Mouse (Mus musculus) midbrain, embryonic 15.5 days (tissue): ENCODE data around the gene Jak3. TPM values are rescaled to one million over a fixed set of nuclear protein-coding genes. Genes with fewer than 3 reads are reported as not detected.
"Not testable (repeated sequence)": the region's sequence is repeated elsewhere in the genome, so short reads cannot be mapped to it uniquely, and the experiment has no call there.

Source experiments
- ATAC-seq: fragments of 200-750 bp; cut with Nextera tagmentation; replicated peaks from 2 replicates; pipeline ENCODE4 v1.8.0; 2017; ENCODE audit warnings: moderate TSS enrichment
- H3K27ac ChIP-seq: fragments of 300-500 bp; sonication (generic); 2 replicates; pipeline ENCODE4 v1.5.1; 2015; ENCODE audit warnings: mild to moderate bottlenecking, inconsistent platforms
- H3K27me3 ChIP-seq: fragments of 300-500 bp; sonication (generic); replicated peaks from 2 replicates; pipeline ENCODE4 v1.6.1; 2015; ENCODE audit warnings: inconsistent platforms
- H3K36me3 ChIP-seq: fragments of 300-500 bp; sonication (generic); replicated peaks from 2 replicates; pipeline ENCODE4 v1.6.1; 2015; ENCODE audit warnings: inconsistent platforms
- H3K4me1 ChIP-seq: fragments of 300-500 bp; sonication (generic); 2 replicates; pipeline ENCODE4 v1.6.1; 2015; ENCODE audit warnings: inconsistent platforms
- H3K4me2 ChIP-seq: fragments of 300-500 bp; sonication (generic); 2 replicates; pipeline ENCODE4 v1.6.1; 2015; ENCODE audit warnings: inconsistent platforms, mild to moderate bottlenecking, moderate library complexity
- H3K4me3 ChIP-seq: fragments of 300-500 bp; sonication (generic); 2 replicates; pipeline ENCODE4 v1.5.1; 2015; ENCODE audit warnings: mild to moderate bottlenecking, inconsistent platforms
- H3K9ac ChIP-seq: fragments of 300-500 bp; sonication (generic); 2 replicates; pipeline ENCODE4 v1.6.1; 2015; ENCODE audit warnings: mild to moderate bottlenecking, inconsistent platforms
- H3K9me3 ChIP-seq: fragments of 300-500 bp; sonication (generic); 2 replicates; pipeline ENCODE4 v1.6.1; 2016; ENCODE audit warnings: inconsistent platforms
- WGBS: fragments of 180-500 bp; shearing (Covaris S2); methylation state at CpG from one replicate; pipeline ENCODE4 v1.1.7; 2015; ENCODE audit warnings: mixed read lengths; 5-methylcytosine and 5-hydroxymethylcytosine counted together
- polyA plus RNA-seq: library from polyadenylated mRNA; unstranded; fragments of >200 nt; fragmentation: Nextera tagmentation; extraction: Ambion mirVana; gene quantifications from 2 replicates; pipeline ENCODE4 v1.2.1, GENCODE M21; 2015

Jak3 gene
- polyA plus RNA-seq, 1 experiment from 2014 or later, result 5.8 TPM

DNA sequence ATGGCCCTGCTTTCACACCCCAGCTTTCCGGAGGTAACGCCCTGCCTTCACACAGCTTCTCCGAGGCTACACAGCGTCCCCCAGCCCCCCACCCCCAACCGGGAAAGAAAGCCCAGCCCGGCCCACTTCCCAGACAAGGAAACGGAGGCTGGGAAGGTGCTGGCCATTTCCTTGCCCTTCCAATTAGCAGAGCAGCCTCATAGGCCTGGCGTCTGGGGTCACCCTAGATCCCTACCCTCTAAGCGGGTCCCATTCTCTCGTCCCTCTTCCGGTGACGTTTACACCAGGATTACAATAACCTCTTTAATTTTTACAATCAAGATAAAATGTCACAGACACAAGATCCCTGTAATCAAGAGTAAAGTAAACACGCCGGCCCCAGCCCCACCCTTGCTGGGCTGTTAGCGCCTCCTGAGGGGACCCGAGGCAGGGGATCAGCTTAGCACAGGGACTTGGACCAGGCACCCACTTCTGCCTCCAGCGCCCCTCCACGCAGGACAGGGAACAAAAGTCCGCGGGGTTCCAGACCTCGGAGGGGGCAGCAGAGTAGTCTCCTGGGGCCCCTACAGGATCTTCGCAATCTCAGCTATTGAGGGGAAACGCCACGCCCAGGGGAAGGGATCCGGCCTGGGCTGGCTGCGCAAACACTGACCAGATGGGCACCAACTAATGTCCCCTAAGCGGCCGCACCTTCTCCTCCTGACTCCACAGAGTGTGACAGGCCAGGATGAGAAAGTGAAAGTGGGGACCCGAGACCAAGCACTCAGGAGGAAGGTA is 24.6 kb downstream of the Jak3 start:
- H3K27me3 ChIP-seq, result peaks cover 56% of the 10 kb centered on the region
- H3K9me3 ChIP-seq, result no peaks in the 10 kb centered on the region
- no peak overlapping the region for H3K27ac ChIP-seq
- no peak for ATAC-seq
- H3K4me3 ChIP-seq, result no peak overlapping the region
- peak overlapping the region; percentile 14 for H3K4me2 ChIP-seq
- 9% methylated on average over 29 of the region's 29 CpGs for WGBS
- H3K9ac ChIP-seq, result no peak overlapping the region
- no peaks in the 10 kb centered on the region for H3K36me3 ChIP-seq
- H3K4me1 ChIP-seq, result 0 out of 2 replicates have a peak, but pooled peaks cover 2% of the 10 kb centered on the region

DNA sequence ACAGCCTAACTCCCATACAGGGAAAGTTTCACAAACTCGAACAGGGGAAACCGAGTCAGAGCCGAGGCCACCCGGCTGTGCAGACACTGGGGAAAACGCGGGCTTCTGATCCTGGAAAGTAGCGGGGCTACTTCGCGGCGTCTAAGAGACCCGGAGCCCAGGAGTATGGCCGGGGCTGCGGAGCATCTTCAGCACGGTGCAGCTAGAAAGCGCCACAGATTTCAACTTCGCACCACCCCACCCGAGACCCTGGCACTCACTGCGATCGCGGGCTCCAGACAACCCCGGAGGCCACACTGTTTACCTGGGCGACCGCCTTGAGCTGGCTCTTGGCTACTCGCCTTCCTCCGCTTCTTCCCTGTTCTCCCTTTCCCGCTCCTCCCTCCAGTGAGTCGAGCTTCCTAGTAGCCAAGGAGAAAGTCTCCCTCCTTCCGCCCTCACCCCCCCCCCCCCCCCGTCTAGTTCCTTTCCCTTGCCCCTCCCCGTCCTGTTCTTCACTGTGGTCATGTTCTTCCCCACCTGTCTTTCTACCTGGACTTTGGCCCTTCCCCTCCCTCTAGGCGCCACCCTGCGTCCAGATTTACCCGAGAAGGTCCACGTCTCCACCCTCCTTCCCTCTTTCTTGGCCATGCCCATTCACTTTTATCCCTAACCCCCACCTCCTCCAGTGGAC is 25.5 kb downstream of the Jak3 start, which contains the start of gene B3gnt3:
Gene B3gnt3, minus strand, starts transcription at position 376 of the 673 bp plus-strand sequence.
- 19% methylated on average over 31 of the region's 34 CpGs for WGBS
- no peak for ATAC-seq
- Histone ChIP-seq H3K27me3 (peaks cover 56% of the 10 kb centered on the region), H3K4me1 (0 out of 2 replicates have a peak, but pooled peaks cover 2% of the 10 kb centered on the region), H3K9ac (no peak within 1 kb of the TSS), H3K27ac (no peak within 1 kb of the TSS), H3K4me3 (no peak within 1 kb of the TSS), H3K9me3 (no peaks in the 10 kb centered on the region), H3K36me3 (no peaks in the 10 kb centered on the region), H3K4me2 (peak within 1 kb of the TSS; percentile 14)

DNA sequence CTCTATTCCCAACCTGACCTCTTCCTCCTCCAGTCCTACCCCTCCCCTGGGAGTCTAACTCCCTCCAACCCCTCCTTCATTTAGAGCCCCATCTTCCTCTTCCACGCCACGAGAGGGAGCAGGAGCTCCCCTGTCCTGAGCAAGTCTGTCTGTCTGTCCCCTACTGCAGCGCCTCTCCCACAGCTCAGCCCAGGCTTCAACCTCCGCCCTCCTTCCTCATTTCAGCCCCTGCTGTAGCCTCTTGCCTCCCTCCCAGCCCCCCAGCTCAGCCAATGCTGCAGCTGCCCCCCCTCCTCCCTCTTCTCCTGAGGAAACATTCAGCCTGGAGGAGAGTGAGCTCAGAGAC is 26.0 kb downstream of the Jak3 start:
- Histone ChIP-seq H3K27me3 (peaks cover 51% of the 10 kb centered on the region), H3K36me3 (no peaks in the 10 kb centered on the region), H3K4me1 (0 out of 2 replicates have a peak, but pooled peaks cover 2% of the 10 kb centered on the region), H3K27ac (no peak overlapping the region), H3K4me2 (no peak overlapping the region), H3K4me3 (no peak overlapping the region), H3K9me3 (no peaks in the 10 kb centered on the region), H3K9ac (no peak overlapping the region)
- 28% methylated on average over 4 of the region's 4 CpGs for WGBS
- no peak for ATAC-seq

DNA sequence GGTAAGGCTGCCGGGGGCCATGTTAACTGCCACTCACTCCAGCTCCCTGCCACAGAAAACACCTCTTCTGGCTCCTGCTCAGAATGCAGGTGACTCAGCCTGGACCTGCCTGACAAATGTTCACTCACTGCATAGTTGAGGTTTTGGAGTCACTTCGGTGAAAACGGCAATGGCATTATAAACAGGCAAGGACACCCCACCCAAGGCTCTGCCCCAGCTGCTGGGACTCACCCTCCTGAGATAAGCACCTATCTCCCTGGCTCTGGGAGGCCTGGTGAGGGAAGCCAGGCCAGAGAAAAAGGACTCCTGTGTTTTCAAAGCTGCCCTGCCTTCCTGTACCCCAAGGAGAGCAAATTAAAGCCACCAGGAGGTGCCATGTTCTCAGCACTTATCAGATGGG is 26.8 kb downstream of the Jak3 start:
- no peak for ATAC-seq
- no peak overlapping the region for H3K27ac ChIP-seq

DNA sequence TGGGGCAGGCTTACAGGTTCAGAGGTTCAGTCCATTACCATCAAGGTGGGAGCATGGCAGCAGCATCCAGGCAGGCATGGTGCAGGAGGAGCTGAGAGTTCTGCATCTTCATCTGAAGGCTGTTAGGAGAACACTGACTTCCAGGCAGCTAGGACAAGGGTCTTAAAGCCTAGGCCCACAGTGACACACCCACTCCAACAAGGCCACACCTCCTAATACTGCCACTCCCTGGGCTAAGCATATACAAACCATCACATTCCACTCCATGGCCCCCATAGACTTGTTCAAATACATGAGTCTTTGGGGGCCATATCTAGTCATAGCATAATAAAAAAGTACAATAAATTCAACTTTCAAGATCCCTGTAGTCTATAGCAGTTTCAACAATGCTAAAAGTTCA is 27.3 kb downstream of the Jak3 start:
- ATAC-seq, H3K4me1 ChIP-seq, H3K27ac ChIP-seq, H3K4me2 ChIP-seq, H3K4me3 ChIP-seq, H3K36me3 ChIP-seq, H3K9me3 ChIP-seq, H3K9ac ChIP-seq: not testable (repeated sequence)
- peaks cover 51% of the 10 kb centered on the region for H3K27me3 ChIP-seq

More for the DNA sequence above, 26.8 kb downstream of the Jak3 start:
- H3K36me3 ChIP-seq, result no peaks in the 10 kb centered on the region
- no peak overlapping the region for H3K4me3 ChIP-seq
- H3K9me3 ChIP-seq, result no peaks in the 10 kb centered on the region
- peaks cover 51% of the 10 kb centered on the region for H3K27me3 ChIP-seq
- no peak overlapping the region for H3K4me2 ChIP-seq
- H3K9ac ChIP-seq, result no peak overlapping the region
- 87% methylated on average over 3 of the region's 3 CpGs for WGBS
- H3K4me1 ChIP-seq, result 0 out of 2 replicates have a peak, but pooled peaks cover 2% of the 10 kb centered on the region

DNA sequence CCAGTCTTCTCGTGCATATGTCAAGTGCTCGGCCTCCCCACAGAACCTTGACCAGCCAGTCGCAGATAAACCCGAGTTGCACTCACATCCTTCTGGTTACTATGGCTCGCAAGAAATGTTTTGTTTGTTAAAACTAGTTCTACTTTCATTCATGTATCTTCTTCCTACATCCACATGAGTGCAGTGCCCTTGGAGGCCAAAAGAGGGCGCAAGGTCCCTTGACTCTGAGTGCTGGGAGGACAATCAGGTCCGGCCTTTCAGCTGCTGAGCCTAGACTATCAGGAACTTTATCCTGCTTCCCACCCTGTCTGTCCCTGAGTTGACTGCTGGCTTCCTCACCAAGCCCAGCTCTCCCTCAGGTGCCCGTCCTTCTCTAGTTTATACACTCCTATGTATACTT is 31.8 kb downstream of the Jak3 start:
- no peak overlapping the region for H3K4me3 ChIP-seq
- no peak overlapping the region for H3K27ac ChIP-seq
- peaks cover 6% of the 10 kb centered on the region for H3K4me1 ChIP-seq
- H3K4me2 ChIP-seq, result no peak overlapping the region
- no peaks in the 10 kb centered on the region for H3K9me3 ChIP-seq
- no peak overlapping the region for H3K9ac ChIP-seq
- peaks cover 12% of the 10 kb centered on the region for H3K27me3 ChIP-seq
- WGBS, result 33% methylated on average over 8 of the region's 8 CpGs
- ATAC-seq, result no peak
- H3K36me3 ChIP-seq, result peaks cover 4% of the 10 kb centered on the region; the same call in 1 of the 2 replicates

DNA sequence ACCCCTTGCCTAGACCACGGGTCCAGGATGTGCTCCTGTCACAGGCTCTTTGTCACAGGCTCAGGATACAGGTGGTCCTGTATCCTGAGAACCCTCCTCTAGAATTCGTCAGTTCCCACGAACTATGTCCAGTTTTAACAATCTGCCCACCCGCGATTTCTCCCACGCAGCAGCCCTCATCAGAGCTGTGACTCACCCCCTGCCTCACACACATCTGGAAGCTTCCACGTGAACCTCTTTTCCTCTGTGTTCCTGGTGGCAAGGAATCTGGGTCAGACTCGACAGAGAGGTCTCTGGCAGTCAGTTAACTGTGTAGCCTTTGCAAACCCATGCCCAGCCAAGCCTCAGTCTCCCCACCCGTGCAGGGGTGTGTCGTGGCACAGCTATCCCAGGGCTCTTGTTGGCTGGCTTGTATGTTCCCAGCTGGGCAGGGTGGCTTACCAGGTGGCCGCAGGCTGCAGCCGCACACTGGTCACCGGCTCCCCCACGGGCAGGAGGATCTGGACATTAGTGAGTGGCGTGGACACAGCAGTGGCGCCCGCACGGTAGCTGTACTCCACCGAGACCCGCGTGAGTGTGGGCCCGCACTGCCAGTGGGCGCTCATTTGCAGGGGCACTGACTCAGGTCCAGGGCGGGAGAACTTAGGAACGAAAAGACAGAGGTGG is 33.2 kb downstream of the Jak3 start:
- no peaks in the 10 kb centered on the region for H3K9me3 ChIP-seq
- H3K4me2 ChIP-seq, result peak overlapping the region; percentile 43; the same call in 1 of the 2 replicates
- H3K4me1 ChIP-seq, result peaks cover 6% of the 10 kb centered on the region
- no peak overlapping the region for H3K9ac ChIP-seq
- ATAC-seq, result no peak; the same call in none of the 2 replicates
- peaks cover 13% of the 10 kb centered on the region; the same call in 1 of the 2 replicates for H3K36me3 ChIP-seq
- H3K27me3 ChIP-seq, result peaks cover 5% of the 10 kb centered on the region; the same call in 1 of the 2 replicates
- 42% methylated on average over 25 of the region's 25 CpGs for WGBS
- no peak overlapping the region for H3K27ac ChIP-seq
- H3K4me3 ChIP-seq, result no peak overlapping the region

DNA sequence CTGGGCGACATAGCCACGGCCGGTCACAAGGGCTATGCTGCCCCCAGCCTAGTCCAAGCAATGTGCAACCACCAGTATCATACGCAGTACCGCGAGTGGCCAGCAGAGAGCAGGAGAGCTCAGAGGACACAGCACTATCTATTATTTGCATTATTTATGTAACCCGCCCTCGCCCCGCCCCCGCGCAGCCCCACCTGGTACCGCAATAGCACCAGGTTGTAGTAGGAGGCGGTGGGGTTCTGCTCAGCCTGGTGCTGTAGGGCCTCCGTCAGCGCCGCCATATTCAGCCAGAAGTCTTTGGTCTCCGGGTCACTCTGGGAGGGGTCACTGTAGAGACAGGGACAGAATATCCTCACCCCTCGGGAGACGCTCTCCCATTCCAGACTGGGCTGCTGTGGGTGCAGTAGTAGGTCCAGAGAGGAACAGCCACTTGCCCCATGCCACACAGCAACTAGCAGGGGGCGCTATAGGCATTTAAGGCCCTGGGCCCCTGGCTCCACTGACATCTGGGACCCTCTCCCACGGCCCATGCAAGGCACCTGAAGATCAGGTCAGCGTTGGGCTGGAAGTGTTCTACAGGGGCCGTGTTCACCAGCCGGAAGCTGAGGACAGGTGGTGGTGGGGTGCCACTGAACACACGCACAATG is 33.8 kb downstream of the Jak3 start:
- ATAC-seq, result peak; percentile 83
- Histone ChIP-seq H3K27me3 (peaks cover 5% of the 10 kb centered on the region; the same call in 1 of the 2 replicates), H3K27ac (no peak overlapping the region), H3K9ac (no peak overlapping the region), H3K9me3 (no peaks in the 10 kb centered on the region), H3K4me3 (peak overlapping the region; percentile 12; the same call in 1 of the 2 replicates), H3K36me3 (peaks cover 13% of the 10 kb centered on the region; the same call in 1 of the 2 replicates), H3K4me2 (peak overlapping the region; percentile 43), H3K4me1 (peaks cover 6% of the 10 kb centered on the region)
- WGBS, result 21% methylated on average over 25 of the region's 25 CpGs

DNA sequence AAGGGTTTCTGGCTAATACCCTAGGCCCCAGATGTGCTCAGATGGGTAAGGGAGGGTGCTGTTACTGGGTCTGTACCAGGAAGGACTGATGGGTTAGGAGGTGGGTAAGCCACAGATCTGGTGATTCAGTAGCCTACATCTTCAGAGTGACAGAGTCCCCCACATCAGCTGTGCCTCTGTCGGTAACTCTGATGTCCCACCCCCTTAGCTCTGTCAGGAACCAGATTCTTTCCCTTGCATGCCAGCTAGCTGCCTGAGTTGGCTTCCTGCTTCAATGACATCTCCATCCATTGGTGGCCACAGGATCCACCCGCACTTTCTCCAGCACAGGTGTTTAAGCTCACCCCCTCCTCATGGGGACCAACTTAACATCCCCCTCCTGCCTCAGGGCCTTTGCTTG is 35.5 kb downstream of the Jak3 start:
- Histone ChIP-seq H3K4me2 (no peak overlapping the region), H3K27ac (no peak overlapping the region), H3K4me1 (peaks cover 6% of the 10 kb centered on the region), H3K36me3 (peaks cover 22% of the 10 kb centered on the region; the same call in 1 of the 2 replicates), H3K4me3 (no peak overlapping the region), H3K9me3 (no peaks in the 10 kb centered on the region), H3K27me3 (no peaks in the 10 kb centered on the region; the same call in 1 of the 2 replicates), H3K9ac (no peak overlapping the region)
- 77% methylated on average over 2 of the region's 2 CpGs for WGBS
- no peak for ATAC-seq

DNA sequence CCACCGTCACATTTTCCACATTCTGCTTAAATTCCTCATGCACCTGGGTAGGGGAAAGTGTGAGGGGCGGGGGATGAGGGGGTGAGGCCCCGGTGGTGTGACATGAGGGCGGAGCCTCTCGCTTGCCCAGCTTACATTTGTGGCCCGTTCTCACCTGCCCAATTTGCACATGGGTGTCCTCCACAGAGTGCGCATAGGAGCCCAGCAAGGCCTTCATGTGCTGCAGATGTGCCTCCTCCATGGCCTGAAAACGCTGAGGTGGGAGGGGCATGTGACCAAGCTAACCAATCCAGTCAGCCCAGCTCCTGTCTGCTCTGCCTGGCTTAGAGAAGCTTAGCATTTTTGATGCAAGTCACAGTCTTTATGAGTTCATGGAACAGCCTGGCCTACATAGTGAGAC is 39.4 kb downstream of the Jak3 start:
- peaks cover 28% of the 10 kb centered on the region for H3K4me1 ChIP-seq
- no peak overlapping the region for H3K4me2 ChIP-seq
- H3K9ac ChIP-seq, result no peak overlapping the region
- ATAC-seq, result no peak
- H3K27me3 ChIP-seq, result no peaks in the 10 kb centered on the region
- no peaks in the 10 kb centered on the region for H3K9me3 ChIP-seq
- no peak overlapping the region for H3K27ac ChIP-seq
- 60% methylated on average over 8 of the region's 8 CpGs for WGBS
- H3K36me3 ChIP-seq, result peaks cover 35% of the 10 kb centered on the region; the same call in 1 of the 2 replicates
- H3K4me3 ChIP-seq, result no peak overlapping the region

DNA sequence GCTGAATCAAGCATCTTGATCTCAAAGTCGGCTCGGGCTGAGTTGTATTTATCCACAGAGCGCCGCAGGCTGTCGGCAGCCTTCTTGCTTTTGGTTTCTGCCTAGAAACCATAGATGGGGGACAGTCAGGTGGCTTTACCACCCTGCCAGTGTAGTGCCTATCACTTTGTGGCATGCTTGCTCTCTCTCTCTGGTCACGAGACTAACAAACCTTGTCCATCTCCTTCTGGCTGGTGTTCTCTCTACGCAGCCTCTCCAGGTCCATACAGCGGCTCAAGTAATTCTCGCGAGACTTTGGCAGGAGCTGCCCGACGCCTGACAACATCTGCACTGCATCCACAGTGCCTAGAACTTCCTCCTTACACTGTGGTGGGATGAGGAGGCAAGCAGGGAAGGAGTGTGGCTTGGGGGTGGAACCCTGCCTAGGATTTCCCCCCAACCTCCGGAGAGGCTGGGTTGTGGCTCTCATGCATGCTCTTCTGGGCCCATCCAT is 40.5 kb downstream of the Jak3 start:
- no peak overlapping the region for H3K4me2 ChIP-seq
- ATAC-seq, result no peak
- H3K36me3 ChIP-seq, result peaks cover 35% of the 10 kb centered on the region; the same call in 1 of the 2 replicates
- no peak overlapping the region for H3K9ac ChIP-seq
- no peaks in the 10 kb centered on the region for H3K9me3 ChIP-seq
- no peaks in the 10 kb centered on the region for H3K27me3 ChIP-seq
- peaks cover 39% of the 10 kb centered on the region for H3K4me1 ChIP-seq
- WGBS, result 89% methylated on average over 13 of the region's 13 CpGs
- H3K4me3 ChIP-seq, result no peak overlapping the region
- no peak overlapping the region for H3K27ac ChIP-seq
